Mouse (Mus musculus) cerebellum, postnatal 36 days (tissue): ENCODE measurements around the gene Olfr810.

Experiments used
- DNase-seq, 2 experiments: peaks; one replicate each; pipeline ENCODE4 v3.0.0; 2021 to 2022; ENCODE audit warnings: mixed read lengths in 2 of 2

The Olfr810 gene

DNA sequence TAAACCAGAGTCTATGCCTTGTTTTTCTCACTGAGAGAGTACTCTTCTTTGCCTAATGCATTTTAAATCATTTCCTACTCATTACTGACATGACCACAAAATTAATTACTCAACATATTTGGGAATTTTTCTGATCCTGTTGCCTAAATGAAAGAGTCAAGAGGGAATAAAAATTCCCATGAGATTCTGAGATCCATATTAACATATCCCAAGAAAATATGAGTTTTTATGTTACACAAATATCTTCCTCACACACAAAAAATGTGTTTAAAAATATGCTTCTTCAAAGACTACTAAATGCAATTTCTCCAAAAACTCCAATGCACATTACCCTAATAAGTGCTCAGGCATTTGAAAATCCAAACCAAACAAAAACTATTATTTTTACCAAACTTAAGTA lies at the start of gene Olfr810:
Olfr810 (minus strand) TSS at position 101 of the 400 bp plus-strand sequence.
- no peak for DNase-seq

DNA sequence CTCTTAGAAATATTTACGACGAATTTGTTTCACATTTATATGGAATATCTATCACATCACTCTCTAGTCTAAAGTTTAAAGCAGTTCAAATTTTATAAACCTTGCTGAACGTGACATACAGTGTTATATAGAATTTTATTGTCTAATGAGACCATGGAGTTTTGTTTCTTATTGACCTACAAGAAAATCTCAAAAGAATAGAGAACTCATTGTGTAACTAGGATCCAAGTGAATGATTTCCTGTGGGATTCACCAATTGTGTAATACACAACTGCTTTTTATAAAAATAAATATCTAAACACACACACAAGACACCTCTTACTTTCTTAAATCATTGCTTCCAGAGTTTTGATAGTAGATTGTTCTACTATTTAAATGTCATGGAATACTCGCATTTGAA lies 9.6 kb upstream of the Olfr810 start, which contains the start of gene Olfr811:
Olfr811 (minus strand) TSS at position 101 of the 400 bp plus-strand sequence.
- no peak for DNase-seq

DNA sequence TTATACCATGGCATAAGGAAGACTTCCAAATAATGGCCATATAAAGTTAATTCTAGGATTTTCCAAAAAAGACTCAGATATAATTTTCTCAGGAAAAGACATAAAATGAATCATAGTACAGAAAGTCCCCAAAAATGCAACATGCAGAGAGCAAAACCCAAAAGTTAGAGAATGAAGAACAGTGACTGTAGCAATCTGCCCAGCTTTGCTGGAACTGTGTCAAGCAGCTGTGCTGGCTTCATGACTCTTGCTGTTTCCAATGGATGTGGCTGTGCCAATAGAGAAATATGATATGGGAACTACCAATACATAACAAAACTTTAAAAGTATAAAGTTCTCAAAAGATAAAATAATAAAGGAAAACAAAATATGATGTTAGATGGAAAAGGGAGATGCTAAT lies 16.6 kb downstream of the Olfr810 start:
- DNase-seq, result no peak

DNA sequence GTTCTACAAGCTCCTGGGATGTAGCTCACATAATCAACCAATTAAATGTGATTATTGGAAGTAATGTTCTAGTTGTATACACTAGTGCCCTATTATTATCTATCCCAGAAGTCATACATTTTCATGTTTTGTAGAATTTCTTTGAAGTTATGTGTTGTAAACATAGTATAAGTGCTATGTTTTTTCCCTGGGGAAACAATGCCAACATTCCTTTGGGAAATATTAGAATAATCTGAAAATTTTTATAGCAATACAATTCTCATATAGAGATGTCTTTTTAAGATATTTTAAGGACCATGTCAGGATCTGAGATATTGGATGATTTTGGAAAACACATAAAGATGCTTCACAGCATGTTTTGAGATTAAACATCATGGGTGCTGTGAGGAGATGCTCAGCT lies 20.4 kb downstream of the Olfr810 start, which contains the start of gene Olfr809:
Olfr809 (plus strand) TSS at position 301 of the 400 bp plus-strand sequence.
- no peak for DNase-seq

- no peak for DNase-seq
Observed at GRCm38 (mm10) chr10:129765182-129765581, 29.5 kb downstream of the Olfr810 start, which contains the start of gene Olfr808. Gene Olfr808 (plus strand): TSS chr10:129765482.

GRCm38 (mm10) chr10:129757693-129758092 lies 37.0 kb downstream of the Olfr810 start, which contains the start of gene Olfr807:
Gene Olfr807 (minus strand): TSS chr10:129757793.
- DNase-seq, result no peak

GRCm38 (mm10) chr10:129741821-129742220 lies 52.9 kb downstream of the Olfr810 start, which contains the start of gene Olfr806:
Gene Olfr806 (minus strand): TSS chr10:129741921.
- DNase-seq, result no peak
